Mouse (Mus musculus) left cerebral cortex, adult 8-10 months (tissue): Measurements from ENCODE around the gene Gm10715. TPM values are rescaled to one million over a fixed set of nuclear protein-coding genes. Genes with fewer than 3 reads are reported as not detected.
A peak's percentile ranks its signal among the peaks of the same experiment; 100 is the strongest.
"Not testable (repeated sequence)": the region's sequence is repeated elsewhere in the genome, so short reads cannot be mapped to it uniquely, and the experiment has no call there.

Experiments
- DNase-seq, 2 experiments: peaks; one replicate each; pipeline ENCODE4 v3.0.0; 2022; ENCODE audit warnings: low spot score in 2 of 2
- microRNA-seq, 2 experiments: library from miRNA; unstranded; fragments of <30 nt; microRNA quantifications; one replicate each; pipeline ENCODE4 v1.2.0; 2022
- total RNA-seq, 4 experiments: library from RNA; stranded (reverse); gene quantifications; 2 replicates each; pipeline ENCODE4 v1.2.4; 2022

Gm10715 gene
- total RNA-seq, 4 experiments from 2014 or later: not detected

DNA sequence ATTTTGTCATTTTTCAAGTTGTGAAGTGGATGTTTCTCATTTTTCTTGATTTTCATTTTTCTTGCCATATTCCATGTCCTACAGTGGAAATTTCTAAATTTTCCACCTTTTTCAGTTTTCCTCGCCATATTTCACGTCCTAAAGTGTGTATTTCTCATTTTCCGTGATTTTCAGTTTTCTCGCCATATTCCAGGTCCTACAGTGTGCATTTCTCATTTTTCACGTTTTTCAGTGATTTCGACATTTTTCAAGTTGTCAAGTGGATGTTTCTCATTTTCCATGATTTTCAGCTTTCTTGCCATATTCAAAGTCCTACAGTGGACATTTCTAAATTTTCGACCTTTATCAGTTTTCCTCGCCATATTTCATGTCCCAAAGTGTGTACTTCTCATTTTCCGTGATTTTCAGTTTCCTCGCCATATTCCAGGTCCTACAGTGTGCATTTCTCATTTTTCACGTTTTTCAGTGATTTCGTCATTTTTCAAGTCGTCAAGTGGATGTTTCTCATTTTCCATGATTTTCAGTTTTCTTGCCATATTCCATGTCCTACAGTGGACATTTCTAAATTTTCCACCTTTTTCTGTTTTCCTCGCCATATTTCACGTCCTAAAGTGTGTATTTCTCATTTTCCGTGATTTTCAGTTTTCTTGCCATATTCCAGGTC lies 12.6 kb upstream of the Gm10715 start:
- peak; percentile 99 to 100 for DNase-seq

DNA sequence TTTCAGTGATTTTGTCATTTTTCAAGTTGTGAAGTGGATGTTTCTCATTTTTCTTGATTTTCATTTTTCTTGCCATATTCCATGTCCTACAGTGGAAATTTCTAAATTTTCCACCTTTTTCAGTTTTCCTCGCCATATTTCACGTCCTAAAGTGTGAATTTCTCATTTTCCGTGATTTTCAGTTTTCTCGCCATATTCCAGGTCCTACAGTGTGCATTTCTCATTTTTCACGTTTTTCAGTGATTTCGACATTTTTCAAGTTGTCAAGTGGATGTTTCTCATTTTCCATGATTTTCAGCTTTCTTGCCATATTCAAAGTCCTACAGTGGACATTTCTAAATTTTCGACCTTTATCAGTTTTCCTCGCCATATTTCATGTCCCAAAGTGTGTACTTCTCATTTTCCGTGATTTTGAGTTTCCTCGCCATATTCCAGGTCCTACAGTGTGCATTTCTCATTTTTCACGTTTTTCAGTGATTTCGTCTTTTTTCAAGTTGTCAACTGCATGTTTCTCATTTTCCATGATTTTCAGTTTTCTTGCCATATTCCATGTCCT lies 11.7 kb upstream of the Gm10715 start, which contains the start of gene Gm10717:
Gm10717 (plus strand) TSS at position 506 of the 556 bp plus-strand sequence.
- peak; percentile 2 to 34 for DNase-seq

DNA sequence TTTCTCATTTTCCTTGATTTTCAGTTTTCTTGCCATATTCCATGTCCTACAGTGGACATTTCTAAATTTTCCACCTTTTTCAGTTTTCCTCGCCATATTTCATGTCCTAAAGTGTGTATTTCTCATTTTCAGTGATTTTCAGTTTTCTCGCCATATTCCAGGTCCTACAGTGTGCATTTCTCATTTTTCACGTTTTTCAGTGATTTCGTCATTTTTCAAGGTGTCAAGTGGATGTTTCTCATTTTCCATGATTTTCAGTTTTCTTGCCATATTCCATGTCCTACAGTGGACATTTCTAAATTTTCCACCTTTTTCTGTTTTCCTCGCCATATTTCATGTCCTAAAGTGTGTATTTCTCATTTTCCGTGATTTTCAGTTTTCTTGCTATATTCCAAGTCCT lies 11.0 kb upstream of the Gm10715 start:
- DNase-seq: peak; percentile 40 to 52

DNA sequence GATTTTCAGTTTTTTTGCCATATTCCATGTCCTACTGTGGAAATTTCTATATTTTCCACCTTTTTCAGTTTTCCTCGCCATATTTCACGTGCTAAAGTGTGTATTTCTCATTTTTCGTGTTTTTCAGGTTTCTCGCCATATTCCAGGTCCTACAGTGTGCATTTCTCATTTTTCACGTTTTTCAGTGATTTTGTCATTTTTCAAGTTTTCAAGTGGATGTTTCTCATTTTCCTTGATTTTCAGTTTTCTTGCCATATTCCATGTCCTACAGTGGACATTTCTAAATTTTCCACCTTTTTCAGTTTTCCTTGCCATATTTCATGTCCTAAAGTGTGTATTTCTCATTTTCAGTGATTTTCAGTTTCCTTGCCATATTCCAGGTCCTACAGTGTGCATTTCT lies 10.5 kb upstream of the Gm10715 start:
- DNase-seq: not testable (repeated sequence)

DNA sequence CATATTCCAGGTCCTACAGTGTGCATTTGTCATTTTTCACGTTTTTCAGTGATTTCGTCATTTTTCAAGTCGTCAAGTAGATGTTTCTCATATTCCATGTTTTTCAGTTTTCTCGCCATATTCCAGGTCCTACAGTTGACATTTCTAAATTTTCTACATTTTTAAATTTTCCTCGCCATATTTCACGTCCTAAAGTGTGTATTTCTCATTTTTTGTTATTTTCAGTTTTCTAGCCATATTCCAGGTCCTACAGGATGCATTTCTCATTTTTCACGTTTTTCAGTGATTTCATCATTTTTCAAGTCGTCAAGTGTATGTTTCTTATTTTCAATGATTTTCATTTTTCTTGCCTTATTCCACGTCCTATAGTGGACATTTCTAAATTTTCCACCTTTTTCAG lies 9.9 kb upstream of the Gm10715 start:
- not testable (repeated sequence) for DNase-seq

DNA sequence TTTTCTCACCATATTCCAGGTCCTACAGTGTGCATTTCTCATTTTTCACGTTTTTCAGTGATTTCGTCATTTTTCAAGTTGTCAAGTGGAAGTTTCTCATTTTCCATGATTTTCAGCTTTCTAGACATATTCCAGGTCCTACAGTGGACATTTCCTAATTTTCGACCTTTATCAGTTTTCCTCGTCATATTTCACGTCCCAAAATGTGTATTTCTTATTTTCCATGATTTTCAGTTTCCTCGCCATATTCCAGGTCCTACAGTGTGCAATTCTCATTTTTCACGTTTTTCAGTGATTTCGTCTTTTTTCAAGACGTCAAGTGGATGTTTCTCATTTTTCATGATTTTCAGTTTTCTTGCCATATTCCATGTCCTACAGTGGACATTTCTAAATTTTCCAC lies 9.5 kb upstream of the Gm10715 start:
- DNase-seq: not testable (repeated sequence)

DNA sequence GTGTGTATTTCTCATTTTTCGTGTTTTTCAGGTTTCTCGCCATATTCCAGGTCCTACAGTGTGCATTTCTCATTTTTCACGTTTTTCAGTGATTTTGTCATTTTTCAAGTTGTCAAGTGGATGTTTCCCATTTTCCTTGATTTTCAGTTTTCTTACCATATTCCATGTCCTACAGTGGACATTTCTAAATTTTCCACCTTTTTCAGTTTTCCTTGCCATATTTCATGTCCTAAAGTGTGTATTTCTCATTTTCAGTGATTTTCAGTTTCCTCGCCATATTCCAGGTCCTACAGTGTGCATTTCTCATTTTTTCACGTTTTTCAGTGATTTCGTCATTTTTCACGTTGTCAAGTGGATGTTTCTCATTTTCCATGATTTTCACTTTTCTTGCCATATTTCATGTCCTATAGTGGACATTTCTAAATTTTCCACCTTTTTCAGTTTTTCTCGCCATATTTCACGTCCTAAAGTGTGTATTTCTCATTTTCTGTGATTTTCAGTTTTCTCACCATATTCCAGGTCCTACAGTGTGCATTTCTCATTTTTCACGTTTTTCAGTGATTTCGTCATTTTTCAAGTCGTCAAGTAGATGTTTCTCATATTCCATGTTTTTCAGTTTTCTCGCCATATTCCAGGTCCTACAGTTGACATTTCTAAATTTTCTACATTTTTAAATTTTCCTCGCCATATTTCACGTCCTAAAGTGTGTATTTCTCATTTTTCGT lies 7.2 kb upstream of the Gm10715 start:
- DNase-seq: peak; percentile 14 to 40

DNA sequence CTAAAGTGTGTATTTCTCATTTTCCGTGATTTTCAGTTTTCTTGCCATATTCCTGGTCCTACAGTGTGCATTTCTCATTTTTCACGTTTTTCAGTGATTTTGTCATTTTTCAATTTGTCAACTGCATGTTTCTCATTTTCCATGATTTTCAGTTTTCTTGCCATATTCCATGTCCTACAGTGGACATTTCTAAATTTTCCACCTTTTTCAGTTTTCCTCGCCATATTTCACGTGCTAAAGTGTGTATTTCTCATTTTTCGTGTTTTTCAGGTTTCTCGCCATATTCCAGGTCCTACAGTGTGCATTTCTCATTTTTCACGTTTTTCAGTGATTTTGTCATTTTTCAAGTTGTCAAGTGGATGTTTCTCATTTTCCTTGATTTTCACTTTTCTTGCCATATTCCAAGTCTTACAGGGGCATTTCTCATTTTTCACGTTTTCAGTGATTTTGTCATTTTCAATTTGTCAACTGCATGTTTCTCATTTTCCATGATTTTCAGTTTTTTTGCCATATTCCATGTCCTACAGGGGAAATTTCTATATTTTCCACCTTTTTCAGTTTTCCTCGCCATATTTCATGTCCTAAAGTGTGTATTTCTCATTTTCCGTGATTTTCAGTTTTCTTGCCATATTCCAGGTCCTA lies 5.9 kb upstream of the Gm10715 start:
- not testable (repeated sequence) for DNase-seq

DNA sequence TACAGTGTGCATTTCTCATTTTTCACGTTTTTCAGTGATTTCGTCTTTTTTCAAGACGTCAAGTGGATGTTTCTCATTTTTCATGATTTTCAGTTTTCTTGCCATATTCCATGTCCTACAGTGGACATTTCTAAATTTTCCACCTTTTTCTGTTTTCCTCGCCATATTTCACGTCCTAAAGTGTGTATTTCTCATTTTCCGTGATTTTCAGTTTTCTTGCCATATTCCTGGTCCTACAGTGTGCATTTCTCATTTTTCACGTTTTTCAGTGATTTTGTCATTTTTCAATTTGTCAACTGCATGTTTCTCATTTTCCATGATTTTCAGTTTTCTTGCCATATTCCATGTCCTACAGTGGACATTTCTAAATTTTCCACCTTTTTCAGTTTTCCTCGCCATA lies 2.4 kb upstream of the Gm10715 start, which contains the start of gene Gm17535:
Gm17535 (plus strand) TSS at position 301 of the 400 bp plus-strand sequence.
- DNase-seq: not testable (repeated sequence)

DNA sequence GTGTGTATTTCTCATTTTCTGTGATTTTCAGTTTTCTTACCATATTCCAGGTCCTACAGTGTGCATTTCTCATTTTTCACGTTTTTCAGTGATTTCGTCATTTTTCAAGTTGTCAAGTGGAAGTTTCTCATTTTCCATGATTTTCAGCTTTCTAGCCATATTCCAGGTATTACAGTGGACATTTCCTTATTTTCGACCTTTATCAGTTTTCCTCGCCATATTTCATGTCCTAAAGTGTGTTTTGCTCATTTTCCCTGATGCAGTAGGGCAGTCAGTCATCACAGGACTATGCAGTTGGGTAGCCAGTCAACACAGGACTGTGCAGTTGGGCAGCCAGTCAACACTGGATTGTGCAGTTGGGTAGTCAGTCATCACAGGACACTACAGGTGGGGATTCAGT lies 1.5 kb downstream of the Gm10715 start:
- DNase-seq: not testable (repeated sequence)

Small RNAs within 50 kb of the gene (microRNA-seq; reads per million reads assigned to microRNA genes)
- gene Mir101c: 0 reads per million in 2 experiments

Other genes starting within 250 kb of the Gm10715 start
- gene Gm10722, start 36.0 kb upstream of the Gm10715 start, total RNA-seq: not detected
- not detected for gene Gm11168, start 33.5 kb upstream of the Gm10715 start, total RNA-seq
- 1 to 10 TPM in 1 of 4 experiments, not detected in 3; 1.5 TPM for gene Gm10721, start 23.7 kb upstream of the Gm10715 start, total RNA-seq
- gene Gm10720, start 21.2 kb upstream of the Gm10715 start, total RNA-seq: not detected
- 1 to 10 TPM in 2 of 4 experiments, under 1 TPM in 2; 0.53 to 1.6 (median 1.1) TPM for gene Gm10719, start 19.5 kb upstream of the Gm10715 start, total RNA-seq
- gene Gm10718, start 13.3 kb upstream of the Gm10715 start, total RNA-seq: 1 to 10 TPM in 3 of 4 experiments, under 1 TPM in 1; 0.73 to 3.0 (median 1.5) TPM
- gene Gm10717, start 11.5 kb upstream of the Gm10715 start, total RNA-seq: under 1 TPM in 1 of 4 experiments, not detected in 3; 0.61 TPM
- not detected for gene Gm17535, start 2.3 kb upstream of the Gm10715 start, total RNA-seq